Mouse (Mus musculus) CD4-positive naive resting alpha-beta T cell, adult 76 days (primary cell): ENCODE results near the gene Zwilch. TPM values are rescaled to one million over a fixed set of nuclear protein-coding genes. Genes with fewer than 3 reads are reported as not detected.

ENCODE experiments used
- total RNA-seq: library from RNA; stranded (reverse); gene quantifications from one replicate; pipeline ENCODE4 v1.2.4, GENCODE M21; 2023

Zwilch gene
- total RNA-seq, result 3.4 TPM

DNA sequence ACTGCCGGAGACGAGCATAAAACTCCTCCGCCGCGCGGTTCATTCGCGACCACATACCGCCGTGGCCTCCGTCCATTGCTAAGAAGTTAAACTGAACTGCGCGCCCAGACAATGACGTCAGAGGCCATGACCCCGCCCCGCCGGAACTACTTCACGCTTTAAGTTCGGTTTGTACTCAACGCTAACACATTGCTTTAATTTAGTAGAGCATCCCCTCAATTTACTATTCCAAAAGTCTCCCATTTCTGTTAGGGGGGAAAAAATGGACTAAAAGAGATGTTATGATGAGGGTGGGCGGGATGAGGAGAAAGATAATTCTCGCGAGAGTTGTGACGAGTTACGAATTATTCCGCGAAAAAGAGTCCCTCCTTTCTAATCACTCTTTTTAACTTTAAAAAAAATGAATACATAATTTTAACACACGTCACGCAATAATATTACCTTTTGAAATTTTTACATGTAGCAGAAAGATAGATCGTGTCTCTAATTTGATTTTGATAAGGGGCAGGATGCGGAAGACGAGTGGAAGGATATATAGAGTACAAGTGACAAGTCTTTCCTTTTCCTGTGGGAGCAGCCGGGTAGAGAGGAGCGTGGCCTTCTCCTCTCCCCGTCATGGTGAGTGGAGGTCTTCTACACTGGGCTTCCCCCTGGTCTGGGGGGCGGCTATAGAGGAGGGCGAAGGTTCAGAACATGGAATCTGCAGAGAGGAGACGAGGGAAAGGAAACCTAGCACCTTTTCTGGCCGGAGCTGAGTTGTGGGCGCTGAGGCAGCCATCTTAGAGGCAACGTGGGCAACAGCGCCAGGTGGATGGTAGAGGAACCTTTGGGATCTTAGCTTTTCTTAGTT lies at the start of gene Zwilch, which contains the start of gene Rpl4:
TSS of gene Zwilch (minus strand) at position 289 of the 850 bp plus-strand sequence.
TSS of gene Rpl4 (plus strand) at position 560 of the 850 bp plus-strand sequence.

DNA sequence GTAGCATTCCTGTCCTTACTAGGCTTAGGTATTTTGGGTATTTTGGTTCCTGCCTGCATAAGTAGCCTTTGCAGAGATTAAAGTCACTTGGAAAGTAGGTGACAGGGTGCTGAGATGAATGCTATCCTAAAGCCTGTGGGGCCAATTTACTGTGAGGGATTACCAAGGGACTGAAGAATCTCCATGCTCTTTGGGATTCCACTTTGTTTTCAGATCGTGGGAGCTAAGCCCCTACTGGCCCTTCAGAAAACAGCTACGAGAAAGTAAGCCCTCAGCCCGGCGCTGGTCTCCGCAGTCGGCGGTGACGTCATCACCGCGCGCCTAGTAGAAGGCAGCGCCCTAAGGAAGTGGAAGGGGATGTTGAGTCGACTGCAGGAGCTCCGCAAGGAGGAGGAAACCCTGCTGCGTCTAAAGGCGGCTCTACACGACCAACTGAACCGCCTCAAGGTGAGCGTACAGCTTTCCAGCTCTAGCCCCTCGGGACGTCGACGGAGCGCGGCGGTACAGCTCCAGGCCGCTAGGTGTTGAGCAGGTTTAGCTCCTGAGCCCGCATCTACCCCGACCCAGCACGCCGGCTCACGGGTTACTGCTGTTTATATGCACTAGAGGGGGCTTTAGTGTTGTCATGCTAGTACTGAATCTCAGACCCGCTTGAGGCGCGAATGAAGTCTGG lies 6.2 kb upstream of the Zwilch start, which contains the start of gene Snapc5:
TSS of gene Snapc5 (plus strand) at position 301 of the 673 bp plus-strand sequence.

DNA sequence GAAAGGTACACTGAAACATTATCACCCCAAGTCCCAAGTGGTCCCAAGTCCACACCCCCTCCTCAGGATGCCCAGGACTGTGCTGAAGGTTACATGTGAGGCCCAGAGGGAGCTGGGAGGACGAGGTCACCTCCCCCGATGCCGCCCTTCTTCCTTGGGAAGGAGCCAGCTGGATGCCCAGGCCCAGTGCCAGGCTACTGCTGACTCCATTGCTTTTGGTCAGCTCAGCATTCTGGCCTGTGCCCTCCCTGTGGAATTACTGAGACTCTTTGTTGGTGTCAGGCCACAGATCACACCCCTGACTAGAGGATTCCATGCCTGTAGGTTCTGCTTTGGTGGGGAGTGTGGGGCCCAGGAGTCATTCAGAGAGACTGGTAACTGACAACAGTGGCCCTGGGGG lies 56.0 kb downstream of the Zwilch start, which contains the start of gene Lctl:
TSS of gene Lctl (plus strand) at position 272 of the 400 bp plus-strand sequence.

Other genes starting within 250 kb of the Zwilch start
- gene Smad6, start 151.0 kb downstream of the Zwilch start, total RNA-seq, result 0.44 TPM
- not detected for gene Lctl, start 56.0 kb downstream of the Zwilch start, total RNA-seq
- 2,248 TPM for gene Rpl4, start 271 bp upstream of the Zwilch start, total RNA-seq
- gene Snapc5, start 6.2 kb upstream of the Zwilch start, total RNA-seq, result 19.4 TPM
- 0.94 TPM for gene Uchl4, start 62.1 kb upstream of the Zwilch start, total RNA-seq
- 54.1 TPM for gene Map2k1, start 80.5 kb upstream of the Zwilch start, total RNA-seq
- 16.9 TPM for gene Tipin, start 108.5 kb upstream of the Zwilch start, total RNA-seq
- 17.9 TPM for gene Dis3l, start 168.2 kb upstream of the Zwilch start, total RNA-seq
- gene Megf11, start 212.5 kb upstream of the Zwilch start, total RNA-seq, result not detected